Mouse (Mus musculus) gastrocnemius, postnatal 36 days (tissue): ENCODE results near the gene Arid3a. TPM values are rescaled to one million over a fixed set of nuclear protein-coding genes. Genes with fewer than 3 reads are reported as not detected.

Source experiments
- DNase-seq, 2 experiments: peaks; one replicate each; pipeline ENCODE4 v3.0.0; 2022
- intact Hi-C: fragments of 180-260 bp; cut with DNase I; formaldehyde crosslinking; loops from one replicate; pipeline ENCODE4 v1.15.1; 2025
- total RNA-seq, 2 experiments: library from RNA; stranded (reverse); gene quantifications; 2 replicates each; pipeline ENCODE4 v1.2.3; 2021

Arid3a gene
- total RNA-seq, 2 experiments from 2014 or later: 1.3 to 1.8 TPM

DNA sequence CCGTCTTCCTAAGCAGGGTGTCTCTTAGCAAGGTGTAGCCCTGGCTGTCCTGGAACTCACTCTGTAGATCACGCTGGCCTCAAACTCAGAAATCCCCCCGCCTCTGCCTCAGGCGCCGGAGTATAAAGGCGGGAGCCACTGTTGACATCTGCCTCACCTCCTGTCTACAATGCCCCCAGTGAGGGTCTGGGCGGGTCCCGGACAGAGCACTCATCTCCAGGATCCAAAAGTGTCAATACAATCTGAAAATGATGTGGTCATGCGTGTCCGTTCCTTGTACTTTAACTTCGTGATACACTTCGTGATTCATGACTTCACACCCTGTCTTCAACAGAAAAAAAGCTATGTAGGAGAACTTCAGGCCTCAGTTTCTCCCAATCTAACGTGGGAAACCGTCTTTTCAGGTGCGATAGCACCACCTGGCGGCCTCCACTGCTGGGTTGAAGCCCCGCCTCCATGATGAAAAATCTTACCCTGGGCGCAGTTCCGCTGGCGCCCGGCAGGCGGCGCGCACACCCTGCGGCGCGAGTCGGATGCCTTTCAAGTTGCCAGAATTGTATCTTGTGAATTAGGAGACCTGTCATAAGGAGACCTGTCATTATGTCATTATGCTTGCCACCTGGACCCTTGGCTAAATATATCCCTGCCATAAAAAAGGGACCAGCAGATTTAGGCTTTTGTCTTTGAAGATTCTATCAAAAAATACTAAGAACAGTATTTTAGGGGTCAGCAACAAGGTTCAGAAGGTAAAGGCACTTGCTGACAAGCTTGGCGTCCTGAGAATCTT, 1.7 kb upstream of the Arid3a start:
- peak; percentile 86 to 94 for DNase-seq
- intact Hi-C loops: loop anchor here (1.0 kb wide), 2 partner anchors 33 kb away; no protein-coding TSS in a partner anchor

DNA sequence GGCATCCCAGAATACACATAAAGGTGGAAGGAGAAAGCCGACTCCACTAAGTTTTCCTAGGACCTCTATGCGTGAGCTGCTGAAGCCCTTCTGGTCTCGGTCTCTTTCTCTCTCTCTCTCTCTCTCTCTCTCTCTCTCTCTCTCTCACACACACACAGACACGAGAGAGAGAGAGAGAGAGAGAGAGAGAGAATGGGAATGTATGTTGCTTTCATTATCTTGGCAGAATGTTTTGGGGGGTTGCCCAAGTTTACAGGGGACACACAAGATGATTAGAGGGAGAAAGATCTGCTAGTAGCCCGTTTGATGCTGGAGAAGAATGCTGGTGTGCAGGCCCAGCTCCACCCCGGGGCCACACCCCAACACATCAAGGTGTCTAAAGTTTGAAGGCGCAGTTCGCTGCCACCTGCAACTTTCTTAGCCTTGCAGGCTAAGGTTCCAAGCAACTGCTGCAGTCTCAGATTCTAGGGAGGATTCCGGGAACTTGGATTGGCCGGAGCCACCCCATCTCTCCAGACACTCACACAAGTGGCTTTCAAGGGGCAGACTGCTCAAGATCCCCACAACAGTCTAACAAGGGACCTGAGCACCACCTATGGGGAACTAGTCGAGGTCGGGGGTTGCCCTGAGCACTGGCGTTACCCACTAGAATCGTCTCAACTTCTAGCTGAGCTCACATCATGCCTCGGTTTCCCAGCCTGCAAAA, 905 bp upstream of the Arid3a start:
- intact Hi-C loops: loop anchor here (1.0 to 2.0 kb wide), 2 partner anchors 29 to 32 kb away; no protein-coding TSS in a partner anchor
- no peak for DNase-seq

DNA sequence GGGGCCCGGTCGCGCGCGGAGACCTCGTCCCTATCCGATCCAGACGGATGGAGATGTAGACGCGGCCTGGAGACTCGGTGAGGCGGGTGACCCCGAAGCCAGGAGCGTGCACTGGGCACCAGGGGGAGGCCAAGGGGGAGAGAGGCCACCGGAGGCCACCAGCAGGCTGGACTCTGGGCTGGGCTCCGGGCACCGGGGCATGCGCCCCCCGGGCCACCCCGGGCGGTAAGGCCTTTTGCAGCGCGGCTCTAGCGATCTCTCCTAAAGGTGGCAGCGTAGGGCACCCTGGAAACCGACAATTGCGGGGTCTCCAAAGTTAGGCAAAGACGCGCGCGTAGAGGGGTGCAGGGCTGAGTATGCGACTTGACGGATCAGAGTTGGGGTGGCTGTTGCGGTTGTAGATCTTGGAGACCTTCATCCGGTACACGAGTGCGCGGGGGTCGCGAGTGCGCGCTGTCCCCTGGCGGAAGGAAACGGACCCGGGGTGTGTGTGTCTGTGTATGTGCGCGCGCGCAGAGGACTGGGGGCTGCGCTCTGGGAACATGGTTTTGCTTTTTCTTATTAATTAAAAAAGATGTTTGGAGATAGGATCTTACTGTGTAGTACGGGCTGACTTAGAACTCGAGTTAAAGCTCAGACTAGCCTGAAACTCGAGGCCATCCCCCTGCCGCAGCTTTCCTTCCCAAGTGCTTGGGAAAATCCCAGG, 634 bp downstream of the Arid3a start:
- intact Hi-C loops: loop anchor here (2.0 kb wide), 1 partner anchor 27 kb away; no protein-coding TSS in a partner anchor
- peak in 1 of 2 experiments; percentile 58 for DNase-seq

DNA sequence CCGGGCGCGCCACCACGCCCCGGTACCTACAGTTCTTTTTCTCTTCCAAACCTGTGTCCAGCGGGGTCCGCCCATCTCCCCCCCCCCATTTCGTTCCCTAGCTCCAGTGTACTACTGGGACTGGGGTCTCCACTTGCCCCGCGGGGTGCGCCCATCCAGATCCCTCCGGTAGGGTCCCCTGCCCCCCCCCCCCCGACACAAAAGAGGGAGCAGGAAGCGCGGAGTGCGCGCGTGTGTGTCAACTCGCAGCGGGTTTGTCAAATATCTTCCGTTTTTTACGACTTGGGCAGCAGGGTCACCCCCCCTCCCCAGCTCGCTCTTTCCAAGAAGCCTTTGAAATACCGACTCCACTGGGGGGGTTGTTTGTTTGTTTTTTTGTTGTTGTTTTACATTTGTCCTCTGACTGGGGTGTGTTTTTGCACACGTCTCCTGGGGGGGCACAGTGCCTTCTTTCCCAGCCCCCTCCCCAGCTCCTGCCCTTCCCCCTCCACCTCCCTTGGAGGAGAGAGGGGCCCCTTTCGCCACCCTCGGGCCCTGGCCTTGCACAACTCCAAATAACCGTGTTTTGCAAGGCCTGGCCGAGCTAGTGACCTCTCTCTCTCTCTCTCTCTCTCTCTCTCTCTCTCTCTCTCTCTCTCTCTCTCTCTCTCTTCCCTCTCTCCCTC, 1.3 kb downstream of the Arid3a start:
- intact Hi-C loops: no loop called here
- DNase-seq: no peak

DNA sequence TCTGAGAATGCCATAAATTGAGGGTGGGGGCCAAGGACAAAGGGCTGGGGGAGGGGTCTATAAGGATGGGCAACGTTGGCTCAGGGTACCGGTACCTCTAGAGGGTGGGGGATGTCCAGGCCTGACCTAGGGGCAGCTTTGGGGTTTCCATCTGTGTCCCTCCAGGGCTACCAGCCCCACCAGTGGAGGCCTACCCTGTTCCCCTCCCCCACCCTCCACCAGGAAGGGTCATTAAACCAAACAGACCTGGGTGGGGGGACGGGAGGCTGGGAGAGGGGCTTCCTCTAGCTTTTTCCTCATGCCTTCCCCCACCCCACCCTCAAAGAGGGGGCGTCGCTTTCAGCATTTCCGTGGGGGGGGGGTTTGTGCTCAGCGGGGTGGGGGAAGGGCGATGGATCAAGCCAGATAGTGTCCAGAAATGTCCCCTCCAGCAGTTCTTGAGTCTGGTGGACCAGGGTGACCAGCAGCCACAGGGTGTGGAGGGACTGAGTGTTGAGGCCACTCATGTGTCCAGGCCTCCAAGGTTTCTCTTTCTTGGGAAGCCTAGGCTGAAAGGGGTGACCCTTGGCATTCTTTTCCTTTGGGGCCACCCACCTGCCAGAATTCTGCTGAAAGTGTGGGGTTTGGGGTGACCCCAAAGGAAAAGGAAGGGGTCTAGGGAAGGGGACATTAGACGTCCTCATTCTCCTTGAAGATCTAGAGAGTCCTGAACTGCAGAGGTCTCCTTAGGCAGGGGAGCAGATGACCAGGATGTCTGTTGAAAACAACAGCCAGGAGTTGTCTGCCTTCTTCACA, 2.3 kb downstream of the Arid3a start:
- intact Hi-C loops: no loop called here
- no peak for DNase-seq

DNA sequence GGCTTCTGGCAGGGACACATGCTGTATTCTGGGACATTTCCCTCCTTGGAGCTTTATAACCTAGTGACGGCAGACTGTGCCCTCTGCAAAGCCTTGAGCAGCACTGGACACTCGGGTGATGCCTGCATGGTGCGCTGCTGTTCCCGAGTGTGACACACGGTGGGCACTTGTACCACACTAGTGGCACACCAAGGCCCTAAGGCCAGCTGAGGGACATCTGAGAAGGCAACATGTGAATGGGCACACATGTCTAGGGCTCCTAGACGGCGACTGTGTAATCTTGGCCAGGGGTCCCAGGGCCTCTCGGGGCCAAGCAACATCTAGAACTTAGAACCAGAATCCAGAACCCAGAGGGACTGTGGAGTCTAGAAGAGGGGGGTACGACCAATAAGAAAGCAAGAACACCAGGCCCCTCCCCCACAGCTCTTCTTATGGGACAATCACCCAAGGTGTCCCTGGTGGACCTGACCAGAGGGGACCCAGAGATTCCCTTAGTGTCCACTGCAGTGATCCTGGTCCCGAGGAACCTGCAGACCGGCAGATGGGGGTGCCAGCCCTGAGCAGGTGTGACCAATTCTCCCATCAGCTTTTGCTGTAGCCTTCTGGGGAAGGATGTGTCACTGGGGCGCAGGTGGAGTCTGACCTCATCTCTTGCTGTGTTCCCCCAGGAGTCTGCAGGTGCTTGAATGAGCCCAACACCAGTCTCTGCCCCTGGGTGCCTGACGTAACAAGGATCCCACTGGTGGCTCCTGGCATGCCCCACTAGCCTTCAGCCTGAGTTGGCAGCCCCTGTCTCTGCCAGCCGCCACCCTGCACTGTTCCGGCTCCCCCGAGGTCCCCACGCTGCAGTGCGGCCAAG, 3.4 kb downstream of the Arid3a start:
- DNase-seq: no peak
- intact Hi-C loops: no loop called here

DNA sequence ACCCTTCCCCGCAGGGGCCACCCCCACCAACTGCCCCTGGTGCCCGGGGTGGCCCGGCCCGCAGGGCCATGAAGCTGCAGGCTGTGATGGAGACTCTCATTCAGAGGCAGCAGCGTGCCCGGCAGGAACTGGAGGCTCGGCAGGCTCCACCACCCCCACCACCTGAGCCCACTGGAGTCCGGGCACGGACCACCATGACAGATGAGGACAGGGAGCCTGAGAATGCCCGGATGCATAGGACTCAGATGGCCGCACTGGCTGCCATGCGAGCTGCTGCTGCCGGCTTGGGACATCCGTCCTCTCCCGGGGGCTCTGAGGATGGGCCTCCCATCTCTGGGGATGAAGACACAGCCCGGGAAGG, 4.0 kb downstream of the Arid3a start:
- DNase-seq: no peak
- intact Hi-C loops: no loop called here

DNA sequence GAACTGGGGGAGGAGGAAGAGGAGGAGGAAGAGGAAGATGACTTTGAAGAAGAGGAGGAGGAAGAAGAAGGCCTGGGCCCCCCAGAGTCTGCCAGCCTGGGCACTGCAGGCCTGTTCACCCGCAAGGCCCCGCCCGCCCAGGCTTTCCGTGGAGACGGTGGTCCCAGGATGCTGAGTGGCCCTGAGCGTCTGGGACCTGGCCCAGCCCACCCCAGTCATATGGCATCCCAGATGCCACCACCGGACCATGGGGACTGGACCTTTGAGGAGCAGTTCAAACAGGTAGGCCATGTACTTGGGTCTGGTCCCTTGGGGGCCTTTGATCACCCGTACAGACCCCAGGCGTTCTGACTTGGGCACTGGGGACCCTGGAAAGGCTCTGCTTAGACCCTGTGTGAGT, 5.0 kb downstream of the Arid3a start:
- intact Hi-C loops: no loop called here
- DNase-seq: no peak

DNA sequence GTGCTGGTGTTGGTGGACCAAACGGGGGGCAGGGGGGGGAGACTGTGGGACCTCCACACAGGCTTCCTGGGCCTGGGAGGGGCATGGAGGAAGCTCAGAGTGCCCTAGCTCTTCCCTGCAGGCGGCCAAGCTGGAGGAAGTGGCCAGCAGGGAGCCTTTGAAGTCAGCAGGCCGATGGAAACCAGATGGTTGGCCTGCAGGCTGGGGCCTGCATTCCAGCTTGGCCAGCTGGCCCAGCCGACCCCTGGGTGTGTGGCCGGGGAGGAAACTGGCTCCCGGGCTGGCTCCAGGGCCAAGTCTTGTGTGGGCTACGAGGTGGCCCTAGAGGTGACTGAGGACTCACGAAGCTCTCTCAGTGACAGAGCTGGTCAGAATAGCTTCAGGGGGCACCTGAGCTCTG, 5.9 kb downstream of the Arid3a start:
- intact Hi-C loops: no loop called here
- DNase-seq: peak; percentile 66 to 79

DNA sequence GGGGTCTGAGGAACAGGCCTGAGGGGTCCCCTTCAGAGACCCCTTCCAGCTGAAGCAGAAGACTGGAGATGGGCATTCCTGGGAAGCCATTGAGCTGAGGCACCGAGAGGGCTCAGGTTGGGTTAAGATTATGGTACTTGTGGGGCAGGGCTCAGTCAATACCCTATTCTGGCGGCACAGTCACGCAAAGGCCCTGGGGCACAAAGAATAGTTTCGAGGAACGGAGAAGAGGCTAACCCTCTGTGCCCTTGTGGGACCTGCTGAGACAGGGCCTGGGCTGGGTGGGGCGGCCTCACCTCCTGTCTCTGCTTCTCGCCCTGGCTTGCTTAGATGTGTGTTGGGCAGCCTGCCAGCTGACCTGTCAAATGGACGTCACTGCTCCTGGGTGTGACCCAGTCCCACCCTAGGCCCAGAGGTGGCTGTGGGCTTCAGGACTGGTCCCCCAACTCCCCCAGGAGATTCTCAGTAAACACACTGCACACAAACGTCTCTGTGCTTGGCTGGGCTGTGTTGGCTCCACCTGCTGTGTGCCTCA, 6.4 kb downstream of the Arid3a start:
- DNase-seq: no peak
- intact Hi-C loops: no loop called here

DNA sequence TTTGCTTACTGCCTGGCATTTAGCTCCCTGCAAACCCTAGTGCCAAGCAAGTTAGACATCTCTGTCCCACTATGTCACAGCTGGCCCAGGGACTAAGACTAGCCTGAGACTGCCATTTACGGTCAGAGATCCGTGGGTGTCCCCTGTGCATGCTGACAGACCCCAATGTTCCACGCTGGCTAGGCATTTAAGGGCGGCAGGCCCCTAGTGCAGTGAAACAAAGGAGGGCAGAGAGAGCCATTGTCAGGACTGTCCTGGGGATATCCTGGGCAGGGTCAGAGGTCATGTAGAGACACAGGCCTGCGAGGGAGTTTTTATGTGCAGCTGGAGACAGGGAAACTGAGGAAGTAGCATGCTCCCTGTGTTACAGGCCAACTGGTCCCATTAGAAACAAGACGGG, 7.0 kb downstream of the Arid3a start:
- intact Hi-C loops: no loop called here
- no peak for DNase-seq

DNA sequence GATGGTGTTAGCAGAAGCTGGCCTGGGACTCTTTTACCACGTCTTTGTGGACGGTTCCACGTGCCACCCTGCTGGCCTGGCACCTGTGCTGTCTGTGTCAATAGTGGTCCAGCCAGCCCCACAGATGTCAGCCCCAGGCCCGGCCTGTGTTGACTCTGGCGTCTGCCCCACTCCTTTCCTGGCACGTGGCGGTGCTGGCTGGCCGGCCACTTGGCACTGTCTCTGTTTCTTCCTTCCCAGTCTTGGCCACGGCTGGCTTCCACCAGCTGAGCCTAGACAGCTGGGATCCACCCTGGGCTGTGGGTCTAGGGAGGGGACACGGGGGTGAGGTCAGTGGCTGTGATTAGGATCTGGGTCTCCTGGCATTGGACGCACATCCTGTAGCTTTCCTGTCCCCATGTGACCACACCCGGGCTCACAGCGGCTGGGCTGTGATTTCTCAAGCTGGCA, 7.5 kb downstream of the Arid3a start:
- peak; percentile 89 to 93 for DNase-seq
- intact Hi-C loops: no loop called here

DNA sequence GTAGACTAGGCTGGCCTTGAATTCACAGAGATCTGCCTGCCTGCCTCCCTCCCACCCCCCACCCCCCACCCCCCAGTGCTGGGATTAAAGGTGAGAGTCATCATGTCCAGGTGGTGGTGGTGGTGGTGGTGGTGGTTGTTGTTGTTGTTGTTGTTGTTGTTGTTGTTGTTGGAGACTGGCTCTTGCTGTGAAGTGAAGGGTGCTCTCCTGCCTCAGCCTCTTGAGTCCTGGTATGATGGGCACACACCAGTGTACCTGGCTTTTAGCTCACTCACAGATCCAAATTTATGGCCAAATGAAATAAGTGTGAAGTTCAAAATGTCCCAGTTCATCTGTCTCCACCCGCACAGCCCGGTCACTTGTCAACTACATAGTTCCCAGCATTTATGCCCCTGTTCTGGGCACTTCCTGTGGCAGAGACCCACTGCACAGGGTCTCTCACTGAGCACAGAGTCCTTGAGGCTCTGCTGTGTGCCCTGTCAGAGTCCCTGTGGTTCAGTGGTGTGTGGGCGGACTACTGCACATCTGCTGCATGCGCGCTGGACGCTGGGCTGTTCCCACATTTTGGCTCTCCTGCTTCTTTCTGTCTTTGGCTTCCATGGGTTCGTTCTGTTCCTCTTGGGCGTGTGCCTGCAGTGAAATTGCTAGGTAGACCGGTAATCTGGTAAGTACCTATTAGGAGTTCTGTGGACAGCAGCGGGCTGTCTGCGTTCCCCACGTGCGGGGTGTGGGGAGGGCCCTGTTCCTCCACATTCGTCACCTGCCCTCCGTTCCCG, 8.1 kb downstream of the Arid3a start:
- no peak for DNase-seq
- intact Hi-C loops: no loop called here

DNA sequence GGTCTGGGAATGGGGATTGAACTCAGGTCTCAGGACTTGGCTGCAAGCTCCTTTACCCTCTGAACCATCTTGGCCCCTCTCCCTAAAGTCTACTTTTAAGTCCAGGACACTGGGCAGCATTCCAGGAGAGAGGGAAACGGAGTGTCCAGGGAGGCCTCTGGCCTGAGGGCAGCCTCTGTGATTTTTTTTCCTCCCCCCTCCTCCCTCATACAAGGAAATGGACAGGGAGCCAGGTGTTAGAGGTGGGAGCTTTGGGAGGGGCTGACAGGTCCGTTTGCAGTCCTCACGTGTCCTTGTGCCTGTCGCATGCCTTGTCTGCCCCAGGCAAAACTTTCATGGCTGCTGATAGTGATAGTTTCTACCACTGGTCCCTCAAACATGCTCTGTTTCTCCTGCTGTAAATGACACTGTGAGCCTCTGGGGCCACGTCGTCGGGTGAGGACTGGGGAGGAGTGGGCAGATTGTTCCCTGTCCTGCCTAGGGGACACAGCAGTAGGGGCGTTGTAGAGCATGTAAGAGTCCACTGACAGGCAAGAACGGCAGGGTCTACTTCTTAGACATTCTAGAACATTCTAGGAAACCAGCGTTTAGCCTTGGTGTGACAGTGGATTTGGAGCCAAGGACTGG, 9.6 kb downstream of the Arid3a start:
- intact Hi-C loops: no loop called here
- DNase-seq: no peak

DNA sequence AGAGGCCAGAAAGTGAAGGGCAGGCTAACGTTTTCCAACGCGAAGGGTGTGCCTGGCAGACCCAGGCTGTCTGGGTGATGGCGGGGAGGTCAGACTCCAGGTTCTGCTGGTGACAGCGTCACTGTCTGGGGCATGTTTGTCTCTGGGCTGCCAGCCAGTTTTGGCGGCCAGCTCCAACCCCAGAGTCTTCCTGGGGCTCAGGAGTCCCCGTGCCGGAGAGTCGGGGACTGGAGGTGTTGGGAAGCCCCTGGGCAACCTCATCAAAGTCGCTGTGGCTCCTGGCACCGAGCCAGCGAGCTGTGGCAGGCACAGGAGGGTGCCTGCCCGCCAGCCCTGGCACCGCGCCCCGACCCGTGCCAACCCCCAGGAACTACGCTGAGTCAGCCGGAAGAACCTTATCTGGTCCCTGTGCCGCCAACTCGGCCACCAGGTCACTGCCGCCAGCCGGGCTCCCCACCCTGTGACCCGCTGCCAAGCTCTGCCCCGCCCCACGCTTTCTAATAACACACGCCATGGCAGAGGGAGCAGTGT, 10.1 kb downstream of the Arid3a start:
- DNase-seq: peak; percentile 54 to 56
- intact Hi-C loops: no loop called here

DNA sequence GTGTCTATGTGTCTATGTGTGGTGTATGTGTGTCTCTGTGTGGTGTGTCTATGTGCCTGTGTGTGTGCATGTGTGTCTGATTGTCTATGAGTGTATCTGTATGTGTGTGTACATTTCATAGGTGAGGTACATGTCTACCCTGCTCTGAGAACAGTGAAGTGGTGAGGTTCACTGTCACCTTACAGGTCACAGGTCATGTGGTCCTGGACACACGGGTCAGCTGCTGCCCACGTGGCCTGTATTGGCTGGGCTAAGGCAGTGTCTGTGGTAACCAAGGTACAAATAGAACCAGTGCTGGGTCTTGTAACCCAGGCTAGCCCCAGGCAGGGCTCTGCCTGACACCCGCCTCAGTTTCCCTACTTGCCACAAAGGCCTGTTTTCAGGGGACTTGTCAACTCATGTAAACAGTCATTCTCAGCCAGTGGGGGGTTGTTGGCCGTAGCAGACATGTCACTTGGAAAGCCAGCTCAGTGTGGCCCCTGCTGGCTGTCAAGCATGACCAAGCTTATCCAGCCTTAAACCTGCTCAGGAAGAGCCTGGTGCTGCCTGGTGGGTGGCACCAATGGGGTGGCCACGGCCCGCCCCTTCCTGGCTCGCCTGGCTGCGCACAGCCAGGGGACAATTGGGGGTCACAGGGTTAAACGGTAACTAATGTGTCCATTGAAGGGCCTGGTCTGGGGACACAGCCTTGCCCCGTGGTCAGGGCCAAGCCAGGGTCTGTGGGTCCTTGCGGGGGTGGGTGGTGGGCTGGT, 11.1 kb downstream of the Arid3a start:
- DNase-seq: no peak
- intact Hi-C loops: no loop called here

DNA sequence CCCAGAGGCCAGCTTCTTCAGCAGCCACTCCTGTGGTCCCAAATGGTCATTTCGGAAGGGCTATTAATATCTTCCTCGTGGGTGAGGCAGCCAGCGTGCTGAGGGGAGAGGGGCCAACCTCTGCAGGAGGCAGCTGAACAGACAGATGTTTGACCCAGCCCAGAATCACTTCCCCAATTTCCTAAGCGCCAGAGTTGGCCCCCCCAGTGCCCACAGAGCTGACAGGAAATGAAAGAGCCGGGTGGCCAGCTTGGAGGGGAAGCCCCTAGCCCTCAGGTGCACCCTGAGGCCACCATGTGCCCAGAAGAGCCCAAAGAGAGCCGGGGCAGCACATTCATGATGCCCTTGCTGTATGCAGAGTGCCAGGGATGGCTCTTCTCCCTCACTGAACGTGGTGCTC, 13.9 kb downstream of the Arid3a start:
- no peak for DNase-seq

More for the DNA sequence above, 13.9 kb downstream of the Arid3a start:
- intact Hi-C loops: no loop called here
